Mouse (Mus musculus) heart, embryonic 10.5 days (tissue): ENCODE measurements around the gene Tmem72. TPM values are rescaled to one million over a fixed set of nuclear protein-coding genes. Genes with fewer than 3 reads are reported as not detected.
A peak's percentile ranks its signal among the peaks of the same experiment; 100 is the strongest.

Experiments used
- DNase-seq: peaks from one replicate; pipeline ENCODE4 v3.0.0-alpha.2; 2017; ENCODE audit warnings: low spot score
- H3K27ac ChIP-seq: fragments of 300-500 bp; sonication (generic); 2 replicates; pipeline ENCODE4 v1.5.1; 2016; ENCODE audit warnings: mild to moderate bottlenecking
- H3K27me3 ChIP-seq: fragments of 300-500 bp; sonication (generic); 2 replicates; pipeline ENCODE4 v1.6.1; 2016; ENCODE audit warnings: mild to moderate bottlenecking; ENCODE audit not compliant: poor library complexity, insufficient read depth, severe bottlenecking
- H3K36me3 ChIP-seq: fragments of 300-500 bp; sonication (generic); 2 replicates; pipeline ENCODE4 v1.6.1; 2016; ENCODE audit warnings: mild to moderate bottlenecking, moderate library complexity
- H3K4me1 ChIP-seq: fragments of 300-500 bp; sonication (generic); 2 replicates; pipeline ENCODE4 v1.6.1; 2016; ENCODE audit warnings: mild to moderate bottlenecking
- H3K4me3 ChIP-seq: fragments of 300-500 bp; sonication (generic); 2 replicates; pipeline ENCODE4 v1.5.1; 2016; ENCODE audit warnings: mild to moderate bottlenecking, moderate library complexity
- H3K9me3 ChIP-seq: fragments of 300-500 bp; sonication (generic); 2 replicates; pipeline ENCODE4 v1.6.1; 2016; ENCODE audit warnings: mild to moderate bottlenecking, moderate library complexity
- WGBS: fragments of 180-500 bp; shearing (Covaris S2); methylation state at CpG from one replicate; pipeline ENCODE4 v1.1.7; 2016; 5-methylcytosine and 5-hydroxymethylcytosine counted together
- microRNA-seq: library from miRNA; unstranded; fragments of <30 nt; microRNA quantifications from one replicate; pipeline ENCODE4, GENCODE M21; 2017
- polyA plus RNA-seq: library from polyadenylated mRNA; unstranded; fragments of >200 nt; fragmentation: Nextera tagmentation; extraction: Ambion mirVana; gene quantifications from 2 replicates; pipeline ENCODE4 v1.2.1, GENCODE M21; 2016

Tmem72 gene
- polyA plus RNA-seq, 1 experiment from 2014 or later, result 0.04 TPM

DNA sequence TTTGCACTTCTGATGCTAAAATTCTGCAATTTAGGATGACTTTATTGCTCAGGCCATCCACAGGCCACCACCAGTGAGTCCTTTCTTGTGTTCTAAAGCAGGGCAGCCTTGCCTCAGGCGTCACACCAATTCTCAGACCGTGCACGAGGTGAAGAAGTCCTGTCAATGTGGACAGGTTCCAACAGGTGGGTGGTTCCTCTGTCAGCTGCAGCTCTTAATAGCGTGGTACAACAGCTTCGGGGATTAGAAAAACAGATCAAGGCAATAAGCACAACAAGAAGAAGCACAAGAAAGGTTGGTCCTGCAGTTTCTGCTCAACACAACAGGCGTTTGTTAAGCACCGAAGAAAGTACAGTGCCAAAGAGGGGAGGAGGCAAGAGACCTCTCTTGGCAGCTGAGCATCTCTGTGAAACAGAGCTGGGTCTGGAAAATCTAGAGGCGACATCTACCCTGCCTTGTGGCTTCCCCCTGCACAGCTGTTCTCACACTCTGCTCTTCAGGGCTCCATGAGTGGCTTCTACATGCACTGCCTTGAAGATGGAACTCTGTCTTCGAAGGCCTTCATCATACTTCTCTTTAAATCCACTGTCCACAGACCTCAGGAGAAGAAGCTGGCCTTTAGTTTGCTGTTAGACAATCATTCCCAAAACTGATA, 80.0 kb downstream of the Tmem72 start:
- peaks cover 50% of the 10 kb centered on the region for H3K4me1 ChIP-seq
- no peaks in the 10 kb centered on the region for H3K27me3 ChIP-seq
- peak; percentile 57 for DNase-seq
- no peaks in the 10 kb centered on the region for H3K9me3 ChIP-seq
- H3K36me3 ChIP-seq, result no peaks in the 10 kb centered on the region
- no peak overlapping the region for H3K4me3 ChIP-seq
- H3K27ac ChIP-seq, result peak overlapping the region; percentile 91; the same call in 1 of the 2 replicates
- WGBS, result 78% methylated on average over 9 of the region's 9 CpGs

DNA sequence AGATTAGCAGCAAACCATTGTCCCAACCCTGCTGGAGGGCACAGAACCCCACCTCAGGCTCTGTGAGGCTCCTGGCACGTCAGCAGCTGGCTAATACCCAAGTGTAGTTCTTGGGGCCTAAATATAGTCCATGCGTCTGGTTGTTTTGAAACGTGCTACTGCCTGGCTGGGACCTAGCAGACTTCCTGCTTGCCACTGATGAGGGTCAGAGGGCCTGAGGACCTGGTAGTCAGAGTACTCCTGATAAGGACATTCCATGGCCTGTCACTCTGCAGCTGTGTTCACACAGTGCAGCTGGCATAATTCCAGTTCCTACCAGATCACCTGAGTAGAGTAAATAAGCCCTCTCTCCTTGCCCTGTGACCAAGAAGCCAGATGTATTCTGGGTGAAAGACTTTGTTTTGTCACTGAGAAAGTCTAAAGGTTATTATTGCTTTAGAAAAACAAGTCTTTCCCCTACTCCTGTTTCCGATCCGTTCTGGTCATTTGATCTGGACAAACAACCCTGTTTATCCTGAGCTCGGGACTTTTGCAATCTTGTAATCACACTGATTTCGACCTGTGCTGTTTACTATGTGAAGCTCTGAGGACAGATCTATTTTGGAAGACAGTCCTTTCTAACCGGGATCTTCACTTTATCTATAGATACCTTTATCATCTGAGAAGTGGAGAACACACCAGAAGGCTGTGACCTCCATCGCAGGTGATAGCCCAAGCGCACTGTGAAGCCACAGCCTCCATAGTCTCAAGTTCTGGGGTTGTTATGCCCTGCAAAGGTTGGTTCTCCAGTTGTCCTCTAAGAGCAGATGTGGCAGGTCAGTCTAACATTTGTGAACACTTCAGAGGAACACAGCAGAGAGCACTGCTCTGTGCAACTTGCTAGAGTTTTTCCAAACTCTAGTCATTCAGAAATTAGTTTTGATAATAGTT, 81.2 kb downstream of the Tmem72 start:
- 23% methylated on average over 10 of the region's 10 CpGs for WGBS
- H3K9me3 ChIP-seq, result no peaks in the 10 kb centered on the region
- H3K4me3 ChIP-seq, result no peak overlapping the region
- H3K27me3 ChIP-seq, result no peaks in the 10 kb centered on the region
- DNase-seq, result peak; percentile 94
- peaks cover 50% of the 10 kb centered on the region for H3K4me1 ChIP-seq
- H3K27ac ChIP-seq, result peak overlapping the region; percentile 91
- H3K36me3 ChIP-seq, result no peaks in the 10 kb centered on the region

DNA sequence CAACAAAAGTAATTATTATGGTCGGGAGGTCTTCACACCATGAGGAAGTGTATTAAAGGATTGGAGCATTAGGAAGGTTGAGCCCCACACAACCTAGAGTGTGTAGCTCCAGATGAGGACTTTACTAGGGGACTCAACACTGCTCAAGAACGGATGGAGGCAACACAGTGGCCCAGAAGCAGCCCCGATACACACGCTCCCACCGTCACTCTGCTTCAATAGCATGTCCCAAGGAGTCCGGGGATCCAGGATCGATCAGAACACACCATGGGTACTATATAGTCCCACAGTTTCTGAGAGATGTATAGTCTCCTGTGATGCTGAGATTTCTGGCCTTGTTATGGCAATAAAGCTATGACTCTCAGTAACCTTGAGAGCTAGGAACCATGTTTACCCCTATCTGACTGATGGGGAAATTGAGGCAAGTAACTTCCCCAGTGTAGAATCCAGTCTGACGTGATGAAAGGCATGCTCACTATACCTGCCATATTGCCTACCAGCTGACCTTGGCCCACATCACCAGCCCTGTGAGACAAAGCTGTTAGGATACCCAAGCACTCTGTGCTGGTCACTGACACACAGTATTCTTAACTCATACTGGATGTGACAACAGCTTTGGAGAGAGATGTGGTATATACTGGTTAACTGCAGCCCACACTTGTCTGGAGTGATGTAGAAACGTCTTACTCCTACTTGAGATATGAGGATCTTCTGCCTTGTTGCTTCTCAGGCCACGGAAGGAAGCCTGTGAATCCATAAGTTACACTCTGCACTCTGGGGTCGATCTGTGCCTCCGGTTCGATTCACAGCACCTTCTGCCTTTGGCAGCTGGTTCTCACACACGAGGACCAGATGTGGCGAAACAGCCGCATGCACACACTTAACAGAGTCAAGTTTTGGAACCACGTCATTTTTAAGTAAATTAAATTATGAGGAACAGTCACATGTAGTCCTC, 82.7 kb downstream of the Tmem72 start:
- DNase-seq, result peak; percentile 64
- WGBS, result 87% methylated on average over 17 of the region's 17 CpGs
- no peaks in the 10 kb centered on the region for H3K36me3 ChIP-seq
- H3K4me1 ChIP-seq, result peaks cover 41% of the 10 kb centered on the region
- peak overlapping the region; percentile 91 for H3K27ac ChIP-seq
- no peaks in the 10 kb centered on the region for H3K27me3 ChIP-seq
- H3K9me3 ChIP-seq, result no peaks in the 10 kb centered on the region
- H3K4me3 ChIP-seq, result no peak overlapping the region

DNA sequence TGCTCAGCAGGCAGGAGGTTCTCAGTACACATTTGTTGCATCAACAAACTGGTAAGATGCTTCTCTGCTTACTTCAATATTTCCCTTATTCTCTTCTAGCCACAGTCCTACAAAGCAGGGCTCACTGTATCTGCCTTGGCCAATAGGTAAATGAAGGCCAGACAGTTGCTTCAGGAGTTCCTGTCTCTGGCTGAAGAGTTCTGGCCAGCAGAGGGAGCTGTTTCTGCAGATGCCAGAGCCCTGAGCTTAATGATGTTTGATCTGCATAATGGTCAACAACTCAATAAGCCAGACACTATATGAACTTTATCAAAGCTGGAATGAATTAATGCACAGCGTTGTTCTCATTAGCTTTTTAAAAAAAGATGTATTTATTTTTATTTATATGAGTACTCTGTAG, 84.6 kb downstream of the Tmem72 start:
- Histone ChIP-seq H3K36me3 (peaks cover under 1% of the 10 kb centered on the region; the same call in 1 of the 2 replicates), H3K9me3 (no peaks in the 10 kb centered on the region), H3K4me1 (peaks cover 27% of the 10 kb centered on the region), H3K4me3 (no peak overlapping the region), H3K27ac (no peak overlapping the region), H3K27me3 (no peaks in the 10 kb centered on the region)
- WGBS, result 57% methylated on average over 1 of the region's 1 CpGs
- DNase-seq, result peak; percentile 78

DNA sequence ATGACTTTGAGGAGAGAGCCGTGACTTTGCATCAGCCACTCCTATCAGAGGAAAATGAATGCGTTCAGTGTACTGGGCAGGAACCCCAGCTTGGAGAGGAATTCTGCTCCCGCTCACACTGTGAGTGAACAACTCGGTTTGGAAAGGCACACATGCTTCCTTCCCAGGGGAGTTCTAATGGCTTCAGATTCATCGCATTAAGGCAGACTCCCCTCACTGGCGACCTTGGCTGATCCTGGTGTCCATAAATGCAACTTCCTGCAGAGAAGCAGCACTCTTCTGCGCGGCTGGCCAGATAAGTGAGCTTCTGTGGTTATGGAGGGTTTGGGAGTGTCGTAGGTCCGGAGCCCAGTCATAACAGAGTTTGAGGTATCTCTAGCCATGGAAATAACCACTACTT, 86.9 kb downstream of the Tmem72 start:
- H3K4me3 ChIP-seq, result no peak overlapping the region
- WGBS, result 89% methylated on average over 10 of the region's 10 CpGs
- no peaks in the 10 kb centered on the region for H3K9me3 ChIP-seq
- 0 out of 2 replicates have a peak overlapping the region, but pooled peaks have one; percentile 29 for H3K27ac ChIP-seq
- H3K27me3 ChIP-seq, result no peaks in the 10 kb centered on the region
- peak; percentile 66 for DNase-seq
- peaks cover 22% of the 10 kb centered on the region for H3K36me3 ChIP-seq
- H3K4me1 ChIP-seq, result peaks cover 6% of the 10 kb centered on the region

Small RNA genes lying within 50 kb of the gene (microRNA-seq; reads per million reads assigned to microRNA genes)
- gene Mir7043, result not detected

Other genes starting within 250 kb of the Tmem72 start
- not detected in 2 replicates for gene Olfr211, start 227.8 kb downstream of the Tmem72 start, polyA plus RNA-seq
- not detected in 2 replicates for gene Olfr212, start 210.4 kb downstream of the Tmem72 start, polyA plus RNA-seq
- gene Olfr213, start 178.5 kb downstream of the Tmem72 start, polyA plus RNA-seq, result not detected in 2 replicates
- gene Gm5580, start 165.8 kb downstream of the Tmem72 start, polyA plus RNA-seq, result 0.53 and 0.67 TPM in 2 replicates
- not detected in 2 replicates for gene Olfr214, start 162.7 kb downstream of the Tmem72 start, polyA plus RNA-seq
- not detected in 2 replicates for gene Olfr215, start 132.7 kb downstream of the Tmem72 start, polyA plus RNA-seq
- gene Zfp422, start 87.9 kb downstream of the Tmem72 start, polyA plus RNA-seq, result 96.7 and 139 TPM in 2 replicates
- gene Depp1, start 66.3 kb downstream of the Tmem72 start, polyA plus RNA-seq, result 5.5 and 6.0 TPM in 2 replicates
- 5.5 and 7.2 TPM in 2 replicates for gene Rassf4, start 43.0 kb downstream of the Tmem72 start, polyA plus RNA-seq